Mouse (Mus musculus) stomach, embryonic 16.5 days (tissue): ENCODE measurements at regions not wholly inside any gene's neighbourhood (a gene's known extent, or its start where the extent isn't known, plus 50 kb on each side); places are given as distances from the start of the nearest gene placed in this dataset.
A peak's percentile ranks its signal among the peaks of the same experiment; 100 is the strongest.

Experiments used
- ATAC-seq: fragments of 200-750 bp; cut with Nextera tagmentation; 2 replicates; pipeline ENCODE4 v1.8.0; 2017; ENCODE audit warnings: moderate number of reproducible peaks, moderate TSS enrichment; ENCODE audit not compliant: insufficient read depth, low FRiP score
- H3K27ac ChIP-seq: fragments of 300-500 bp; sonication (generic); 2 replicates; pipeline ENCODE4 v1.5.1; 2014; ENCODE audit warnings: low read length
- H3K27me3 ChIP-seq: fragments of 300-500 bp; sonication (generic); 2 replicates; pipeline ENCODE4 v1.6.1; 2014; ENCODE audit warnings: low read length, control low read depth, mixed read lengths; ENCODE audit not compliant: control insufficient read depth, insufficient read depth
- H3K36me3 ChIP-seq: fragments of 300-500 bp; sonication (generic); 2 replicates; pipeline ENCODE4 v1.6.1; 2014; ENCODE audit warnings: low read length; ENCODE audit not compliant: control insufficient read depth, insufficient read depth
- H3K4me1 ChIP-seq: fragments of 300-500 bp; sonication (generic); 2 replicates; pipeline ENCODE4 v1.6.1; 2014; ENCODE audit warnings: low read length, control low read depth, mixed read lengths; ENCODE audit not compliant: control insufficient read depth, insufficient read depth
- H3K4me2 ChIP-seq: fragments of 300-500 bp; sonication (generic); 2 replicates; pipeline ENCODE4 v1.6.1; 2014; ENCODE audit warnings: low read depth, low read length, mixed read lengths
- H3K4me3 ChIP-seq: fragments of 300-500 bp; sonication (generic); replicated peaks from 2 replicates; pipeline ENCODE4 v1.5.1; 2014; ENCODE audit warnings: mild to moderate bottlenecking, low read length
- H3K9ac ChIP-seq: fragments of 300-500 bp; sonication (generic); 2 replicates; pipeline ENCODE4 v1.6.1; 2014; ENCODE audit warnings: low read length
- H3K9me3 ChIP-seq: fragments of 300-500 bp; sonication (generic); replicated peaks from 2 replicates; pipeline ENCODE4 v1.6.1; 2016; ENCODE audit warnings: low read length, control low read depth; ENCODE audit not compliant: control insufficient read depth
- WGBS: fragments of 180-500 bp; shearing (Covaris S2); extraction: QIAGEN DNeasy Blood & Tissue Kit; methylation state at CpG from one replicate; pipeline ENCODE4 v1.1.7; 2014; 5-methylcytosine and 5-hydroxymethylcytosine counted together

DNA sequence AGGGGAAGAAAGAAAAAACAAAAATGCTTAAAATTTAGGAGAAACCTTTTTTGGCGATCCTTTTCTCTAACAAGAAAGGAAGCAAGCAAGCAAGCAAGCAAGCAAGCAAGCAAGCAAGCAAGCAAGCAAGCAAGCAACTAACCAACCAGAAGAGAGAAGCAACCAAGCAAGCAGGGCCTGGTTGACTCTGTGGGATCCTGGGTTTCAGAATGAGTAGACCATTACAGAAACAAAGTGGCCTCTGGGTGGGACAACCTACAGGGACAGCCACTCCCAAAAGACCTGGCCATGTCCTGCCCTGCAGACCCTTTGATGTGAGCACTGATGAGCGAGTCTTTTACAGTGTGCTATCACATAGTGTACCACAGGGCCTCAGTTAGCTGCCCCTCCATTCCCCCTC lies 211.6 kb downstream of the 4933412E24Rik start:
- WGBS: 88% methylated on average over 2 of the region's 2 CpGs
- Histone ChIP-seq H3K27ac (no peak overlapping the region), H3K9me3 (no peaks in the 10 kb centered on the region), H3K4me3 (no peak overlapping the region), H3K4me1 (no peaks in the 10 kb centered on the region), H3K36me3 (no peaks in the 10 kb centered on the region), H3K27me3 (no peaks in the 10 kb centered on the region), H3K9ac (no peak overlapping the region), H3K4me2 (no peak overlapping the region)
- no peak for ATAC-seq

DNA sequence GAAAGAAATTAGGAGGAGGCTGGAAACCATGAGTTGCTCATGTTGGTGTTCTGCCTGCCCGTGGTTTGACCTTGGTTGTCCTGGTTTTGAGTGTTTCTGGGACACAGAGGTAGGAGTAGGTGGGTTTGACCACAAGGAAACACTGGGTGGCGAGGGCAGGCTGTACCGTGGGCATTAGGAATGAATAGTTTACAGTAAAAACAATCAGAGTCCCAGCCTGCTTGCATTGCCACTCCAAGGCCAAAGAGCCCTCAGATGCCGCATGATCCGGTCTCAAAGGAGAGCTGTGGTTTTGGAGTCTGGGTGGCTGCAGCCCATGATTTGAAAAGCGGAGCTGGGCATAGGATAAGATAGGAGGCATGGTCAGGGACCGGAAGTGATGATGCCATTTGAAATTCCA lies 212.0 kb downstream of the 4933412E24Rik start:
- no peaks in the 10 kb centered on the region for H3K36me3 ChIP-seq
- no peaks in the 10 kb centered on the region for H3K4me1 ChIP-seq
- ATAC-seq: no peak
- 86% methylated on average over 7 of the region's 7 CpGs for WGBS
- H3K27me3 ChIP-seq: no peaks in the 10 kb centered on the region
- H3K4me3 ChIP-seq: no peak overlapping the region
- H3K9ac ChIP-seq: no peak overlapping the region
- H3K9me3 ChIP-seq: no peaks in the 10 kb centered on the region
- no peak overlapping the region for H3K4me2 ChIP-seq
- no peak overlapping the region for H3K27ac ChIP-seq

DNA sequence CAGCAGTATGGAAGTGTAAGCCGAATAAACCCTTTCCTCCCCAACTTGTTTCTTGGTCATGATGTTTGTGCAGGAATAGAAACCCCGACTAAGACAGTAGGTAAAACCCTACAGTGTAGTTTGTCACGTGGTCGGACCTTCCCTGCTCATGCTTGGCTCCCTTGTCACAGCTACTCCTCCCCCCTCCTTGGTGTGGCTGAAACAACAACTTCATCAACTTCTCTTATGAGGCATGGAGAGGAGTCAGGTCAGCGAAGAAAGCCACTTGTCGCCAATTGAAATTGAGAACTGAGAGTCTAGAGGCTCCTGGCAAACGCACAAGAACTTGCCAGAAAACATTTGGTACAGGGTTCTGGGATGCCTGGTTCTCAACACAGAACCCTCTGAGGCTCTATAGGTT lies 214.1 kb downstream of the 4933412E24Rik start:
- Histone ChIP-seq H3K4me3 (no peak overlapping the region), H3K36me3 (no peaks in the 10 kb centered on the region), H3K4me2 (no peak overlapping the region), H3K27me3 (no peaks in the 10 kb centered on the region), H3K9ac (no peak overlapping the region), H3K27ac (no peak overlapping the region), H3K9me3 (no peaks in the 10 kb centered on the region), H3K4me1 (no peaks in the 10 kb centered on the region)
- 85% methylated on average over 6 of the region's 7 CpGs for WGBS
- no peak for ATAC-seq

DNA sequence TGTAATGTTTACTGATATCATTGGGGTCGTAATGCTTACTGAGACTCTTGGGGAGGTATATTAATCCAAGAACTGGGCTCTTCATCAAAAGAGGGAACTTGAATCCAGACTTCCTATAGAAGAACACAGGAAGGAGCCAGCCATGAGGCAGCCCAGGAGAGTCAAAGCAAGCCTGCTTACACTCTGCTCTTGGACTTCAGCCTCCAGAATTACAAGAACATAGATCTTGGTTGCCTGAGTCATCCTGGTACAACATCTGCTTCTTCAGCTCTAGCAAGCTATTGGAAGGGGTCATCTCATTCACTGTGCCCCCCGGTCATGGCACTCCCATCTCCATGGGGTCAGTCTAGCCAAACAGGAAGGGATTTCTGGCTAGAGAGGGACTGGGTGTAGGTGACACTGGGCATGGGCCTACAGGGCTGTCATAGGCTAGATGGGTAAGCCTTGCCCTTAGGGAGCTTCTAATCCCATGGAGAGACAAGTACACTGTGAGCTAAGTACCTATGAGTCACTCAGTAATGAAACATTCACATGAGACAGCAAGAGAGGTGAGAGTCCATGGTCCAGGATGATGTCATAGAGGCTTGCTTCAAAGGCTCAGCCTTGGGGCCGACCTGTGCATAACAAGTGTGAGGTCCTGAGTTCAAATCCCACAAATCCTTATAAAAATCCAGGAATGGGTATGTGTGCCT lies 217.1 kb downstream of the 4933412E24Rik start:
- no peak overlapping the region for H3K27ac ChIP-seq
- H3K9me3 ChIP-seq: no peaks in the 10 kb centered on the region
- H3K4me1 ChIP-seq: no peaks in the 10 kb centered on the region
- H3K4me3 ChIP-seq: no peak overlapping the region
- no peaks in the 10 kb centered on the region for H3K27me3 ChIP-seq
- no peak overlapping the region for H3K9ac ChIP-seq
- no peak overlapping the region for H3K4me2 ChIP-seq
- 85% methylated on average over 3 of the region's 3 CpGs for WGBS
- ATAC-seq: peak; percentile 40; the same call in 1 of the 2 replicates
- H3K36me3 ChIP-seq: no peaks in the 10 kb centered on the region

DNA sequence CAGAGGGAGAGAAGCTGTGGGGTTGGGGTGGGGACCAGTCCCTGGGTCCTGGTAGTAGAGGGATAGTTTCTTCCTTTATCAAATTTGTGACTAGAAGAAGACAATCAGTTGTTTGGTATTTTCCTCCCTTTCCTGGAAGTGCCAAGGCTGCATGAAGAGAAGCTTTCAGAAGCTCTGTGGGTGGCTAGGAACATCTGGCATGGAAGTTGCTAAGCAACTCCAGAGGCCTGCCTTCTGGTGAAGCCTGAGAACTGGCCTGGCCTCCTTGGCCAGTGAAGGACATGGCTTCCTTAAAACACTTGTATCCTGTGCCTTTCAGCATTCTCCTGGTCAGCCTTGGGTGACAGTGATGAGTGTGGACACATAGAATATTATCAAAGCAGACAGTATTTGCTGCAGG lies 217.9 kb downstream of the 4933412E24Rik start:
- no peak for ATAC-seq

DNA sequence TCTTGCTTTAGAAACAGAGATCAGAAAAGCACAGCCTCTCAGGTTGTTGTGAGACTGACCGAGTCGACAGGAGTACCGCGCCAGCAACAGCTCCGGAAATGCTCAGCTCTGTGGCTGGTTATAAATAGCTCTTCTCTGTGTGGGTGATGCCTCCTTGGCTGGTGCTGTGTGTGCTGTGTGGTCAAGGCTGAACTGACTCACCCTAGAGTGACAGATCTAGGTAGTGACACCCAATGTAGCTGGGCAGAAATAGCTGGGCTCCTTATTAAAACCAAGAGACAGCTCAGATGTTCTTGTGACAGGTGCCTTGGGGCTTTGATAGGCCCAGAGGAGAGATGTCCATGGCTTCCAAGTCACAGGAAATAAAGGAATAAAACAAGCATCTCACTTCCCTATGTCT lies 220.7 kb downstream of the 4933412E24Rik start:
- H3K4me1 ChIP-seq: no peaks in the 10 kb centered on the region
- H3K9ac ChIP-seq: no peak overlapping the region
- H3K27ac ChIP-seq: no peak overlapping the region
- no peaks in the 10 kb centered on the region for H3K36me3 ChIP-seq
- H3K4me2 ChIP-seq: no peak overlapping the region
- H3K4me3 ChIP-seq: no peak overlapping the region
- 67% methylated on average over 5 of the region's 5 CpGs for WGBS
- no peaks in the 10 kb centered on the region for H3K27me3 ChIP-seq
- ATAC-seq: no peak
- no peaks in the 10 kb centered on the region for H3K9me3 ChIP-seq

More for the DNA sequence above, 217.9 kb downstream of the 4933412E24Rik start:
- Histone ChIP-seq H3K9me3 (no peaks in the 10 kb centered on the region), H3K27me3 (no peaks in the 10 kb centered on the region), H3K36me3 (no peaks in the 10 kb centered on the region), H3K27ac (no peak overlapping the region), H3K4me2 (no peak overlapping the region), H3K4me3 (no peak overlapping the region), H3K9ac (no peak overlapping the region), H3K4me1 (no peaks in the 10 kb centered on the region)

DNA sequence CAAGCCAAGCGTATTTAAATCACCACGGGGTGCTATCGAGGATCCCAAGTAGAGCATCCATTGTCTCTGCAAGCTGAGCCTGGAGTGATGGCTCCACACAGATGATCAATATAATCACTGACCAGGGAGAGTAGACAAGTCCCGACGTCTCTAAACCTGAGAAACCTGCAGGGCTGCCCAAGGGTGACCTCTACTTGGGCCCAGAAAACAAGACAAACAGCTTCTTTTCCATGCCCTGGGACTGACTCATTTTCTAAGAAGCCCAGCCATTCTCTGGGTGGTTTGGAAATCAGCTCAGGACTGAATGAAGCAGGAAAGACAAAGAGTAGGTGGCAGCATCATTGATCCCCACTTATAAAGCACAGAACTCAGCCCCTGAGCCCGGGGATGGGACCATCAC lies 221.5 kb downstream of the 4933412E24Rik start:
- Histone ChIP-seq H3K27me3 (no peaks in the 10 kb centered on the region), H3K4me3 (no peak overlapping the region), H3K9me3 (no peaks in the 10 kb centered on the region), H3K9ac (no peak overlapping the region), H3K36me3 (no peaks in the 10 kb centered on the region), H3K27ac (peak overlapping the region; percentile 31; the same call in 1 of the 2 replicates), H3K4me1 (no peaks in the 10 kb centered on the region), H3K4me2 (no peak overlapping the region)
- WGBS: 79% methylated on average over 6 of the region's 6 CpGs
- ATAC-seq: no peak

DNA sequence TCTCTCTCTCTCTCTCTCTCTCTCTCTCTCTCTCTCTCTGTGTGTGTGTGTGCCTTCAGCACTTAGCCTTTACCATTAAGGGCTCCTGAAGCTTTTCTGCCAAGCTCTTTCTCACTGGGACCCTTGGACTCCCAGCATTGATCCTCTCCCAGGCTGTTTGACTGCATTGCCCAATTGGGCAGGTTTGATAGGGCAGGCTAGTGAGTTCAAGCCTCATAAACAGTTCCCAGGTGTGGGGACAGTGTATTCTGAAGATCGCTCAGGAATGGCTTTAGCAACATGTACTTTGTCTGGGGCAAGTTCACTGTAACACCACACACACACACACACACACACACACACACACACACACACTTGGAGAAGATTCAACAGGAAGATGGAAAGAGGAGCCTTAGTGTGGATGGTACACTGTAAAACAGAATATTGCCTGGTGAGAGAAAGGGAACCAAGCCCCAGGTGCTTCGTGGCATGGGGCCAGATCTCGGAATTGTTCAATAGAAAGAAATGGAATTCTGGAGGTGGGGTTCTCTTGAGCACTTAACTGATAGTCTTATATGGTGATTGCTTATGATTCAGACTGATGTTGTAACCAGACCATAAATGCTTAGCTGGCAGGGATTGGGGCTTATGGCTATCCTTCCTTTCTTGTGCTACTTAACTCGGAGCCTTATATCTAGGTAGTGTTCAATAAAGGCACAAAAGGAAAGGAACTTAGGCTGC lies 229.5 kb downstream of the 4933412E24Rik start:
- H3K4me1 ChIP-seq: peaks cover 13% of the 10 kb centered on the region
- no peaks in the 10 kb centered on the region for H3K27me3 ChIP-seq
- ATAC-seq: peak; percentile 59; the same call in 1 of the 2 replicates
- no peak overlapping the region for H3K27ac ChIP-seq
- no peak overlapping the region for H3K9ac ChIP-seq
- H3K4me2 ChIP-seq: no peak overlapping the region
- peaks cover 8% of the 10 kb centered on the region; the same call in 1 of the 2 replicates for H3K9me3 ChIP-seq
- H3K4me3 ChIP-seq: no peak overlapping the region
- WGBS: 67% methylated on average over 4 of the region's 4 CpGs
- H3K36me3 ChIP-seq: no peaks in the 10 kb centered on the region

DNA sequence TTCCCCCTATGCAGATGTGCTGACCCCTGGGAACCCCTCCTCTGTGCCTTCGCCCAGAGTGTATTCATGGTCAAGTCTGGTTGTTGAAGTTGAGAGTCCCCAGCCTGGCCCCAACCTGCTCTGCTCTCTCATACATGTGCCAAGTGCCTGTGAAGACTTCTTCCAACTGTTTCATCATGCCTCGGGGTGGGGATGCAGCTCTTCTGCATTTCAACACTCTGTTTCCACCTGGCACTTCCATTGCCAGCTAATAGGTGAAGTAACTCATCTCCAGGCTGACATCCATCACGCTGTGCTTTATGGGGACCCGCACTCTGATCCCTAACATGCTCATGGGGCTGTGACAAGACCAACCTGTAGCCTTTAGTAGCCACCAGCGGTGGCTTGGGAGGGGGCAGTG lies 230.4 kb downstream of the 4933412E24Rik start:
- H3K27me3 ChIP-seq: no peaks in the 10 kb centered on the region
- no peaks in the 10 kb centered on the region for H3K36me3 ChIP-seq
- 87% methylated on average over 5 of the region's 5 CpGs for WGBS
- H3K9me3 ChIP-seq: peaks cover 8% of the 10 kb centered on the region; the same call in 1 of the 2 replicates
- no peak for ATAC-seq
- no peak overlapping the region for H3K9ac ChIP-seq
- no peak overlapping the region for H3K4me2 ChIP-seq
- peaks cover 13% of the 10 kb centered on the region for H3K4me1 ChIP-seq
- no peak overlapping the region for H3K27ac ChIP-seq
- H3K4me3 ChIP-seq: no peak overlapping the region
